23 mouse cellular contexts compared by ENCODE assay signal in the genomic region with DNA sequence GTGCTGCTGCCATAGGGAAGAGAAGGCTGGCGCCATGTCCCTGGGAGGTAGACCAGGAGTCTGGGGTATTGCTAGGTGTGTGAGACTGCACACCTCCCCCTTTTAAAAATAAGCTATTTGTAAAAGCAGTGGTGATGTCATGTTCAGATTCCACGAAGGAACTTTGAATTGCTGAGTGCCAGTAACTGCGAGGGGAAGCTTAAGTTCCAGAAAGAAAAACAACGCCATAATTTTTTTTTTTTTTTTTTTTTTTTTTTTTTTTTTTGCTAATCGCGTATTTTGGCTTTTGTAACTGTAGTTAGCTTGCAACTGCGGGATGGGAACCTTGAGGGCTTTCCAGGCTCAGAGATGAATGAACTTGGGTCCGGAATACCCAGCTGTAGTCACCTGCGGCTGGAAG.
"Had no signal": no experiment of that assay in that cellular context is flagged by ENCODE, and none has a peak within 500 bp of the region (broad histone marks: within the 10 kb centered on the region; RNA-seq: fewer than 3 reads in every experiment).

No protein-coding gene starts in this region.

- H3K4me1 ChIP-seq: stomach, embryonic 15.5 days had no signal

- H3K9me3 ChIP-seq: limb, embryonic 10.5 days; limb, embryonic 13.5 days; liver, embryonic 15.5 days; lung, embryonic 15.5 days; megakaryocyte, embryonic 14.5 days; midbrain, embryonic 12.5 days; midbrain, embryonic 15.5 days; neural tube, embryonic 13.5 days; stomach, embryonic 15.5 days had no signal

- DNase-seq: kidney, postnatal 25 days; layer of hippocampus, adult 9-11 months; liver; lung, adult 18-20 months; lung, postnatal 10 days; lung, postnatal 36 days; retina, postnatal 1 day; right cerebral cortex, postnatal 25 days; spleen, adult 18-20 months; thymus, adult 2 months; thymus, postnatal 14 days; thymus, postnatal 4 days had no signal

- H3K9ac ChIP-seq: limb, embryonic 13.5 days; liver, embryonic 12.5 days; liver, embryonic 15.5 days; lung, embryonic 15.5 days; midbrain, embryonic 12.5 days; midbrain, embryonic 15.5 days; stomach, embryonic 15.5 days had no signal

- H3K27me3 ChIP-seq: limb, embryonic 13.5 days; liver, embryonic 12.5 days; lung, embryonic 15.5 days; megakaryocyte, embryonic 14.5 days; midbrain, embryonic 12.5 days; midbrain, embryonic 15.5 days; neural tube, embryonic 13.5 days; stomach, embryonic 15.5 days had no signal

- H3K27ac ChIP-seq: kidney, postnatal 0 days; limb, embryonic 13.5 days; liver, embryonic 12.5 days; liver, embryonic 15.5 days; midbrain, embryonic 12.5 days; midbrain, embryonic 15.5 days; neural tube, embryonic 13.5 days had no signal
